Mouse (Mus musculus) myocyte (in vitro differentiated cells): ENCODE results near the gene Ccdc9. TPM values are rescaled to one million over a fixed set of nuclear protein-coding genes. Genes with fewer than 3 reads are reported as not detected.

Experiments
- H3K27me3 ChIP-seq: one replicate; pipeline ENCODE4 v1.6.1; 2011; ENCODE audit not compliant: control insufficient read depth, insufficient read depth, insufficient read length
- H3K36me3 ChIP-seq: one replicate; pipeline ENCODE4 v1.6.1; 2011; ENCODE audit not compliant: control insufficient read depth, insufficient read depth
- H3K4me2 ChIP-seq: one replicate; pipeline ENCODE4 v1.6.1; 2011; ENCODE audit warnings: low read depth, control low read depth
- H3K4me3 ChIP-seq: one replicate; pipeline ENCODE4 v1.5.1; 2011; ENCODE audit warnings: mild to moderate bottlenecking, control low read depth, moderate library complexity
- H3K79me2 ChIP-seq: one replicate; pipeline ENCODE4 v1.6.1; 2011; ENCODE audit not compliant: control insufficient read depth, insufficient read depth
- H3ac ChIP-seq: one replicate; pipeline ENCODE4 v1.6.1; 2011; ENCODE audit not compliant: control insufficient read depth, insufficient read length
- CEBPB ChIP-seq: IDR thresholded peaks from 2 replicates; pipeline ENCODE4 v1.6.1; 2011; ENCODE audit warnings: mild to moderate bottlenecking, moderate library complexity; ENCODE audit not compliant: poor library complexity, insufficient read depth, severe bottlenecking
- E2F4 ChIP-seq: IDR thresholded peaks from one replicate; pipeline ENCODE4 v1.6.1; 2011; ENCODE audit warnings: mild to moderate bottlenecking, control low read depth, moderate library complexity; ENCODE audit not compliant: insufficient read depth
- MAX ChIP-seq: IDR thresholded peaks from one replicate; pipeline ENCODE4 v1.6.1; 2011; ENCODE audit warnings: low read depth, mild to moderate bottlenecking, control low read depth
- MYOD1 ChIP-seq, 3 experiments: IDR thresholded peaks; one replicate each; pipeline ENCODE4 v1.6.1; 2011; ENCODE audit warnings: control low read depth in 2 of 3, low read depth in 2 of 3, mild to moderate bottlenecking in 2 of 3, moderate library complexity in 1 of 3; ENCODE audit not compliant: insufficient read length in 2 of 3, control insufficient read depth in 1 of 3
- MYOG ChIP-seq, 3 experiments: IDR thresholded peaks; one replicate each; pipeline ENCODE4 v1.6.1; 2011; ENCODE audit warnings: control low read depth in 2 of 3, low read depth in 2 of 3, mild to moderate bottlenecking in 2 of 3; ENCODE audit not compliant: insufficient read length in 2 of 3, control insufficient read depth in 1 of 3, insufficient read depth in 1 of 3
- POLR2A ChIP-seq: IDR thresholded peaks from one replicate; pipeline ENCODE4 v1.6.1; 2011; ENCODE audit warnings: low read depth, mild to moderate bottlenecking, control low read depth, moderate library complexity; ENCODE audit not compliant: insufficient read length
- POLR2AphosphoS2 ChIP-seq: IDR thresholded peaks from one replicate; pipeline ENCODE4 v1.6.1; 2011; ENCODE audit warnings: low read depth, control low read depth; ENCODE audit not compliant: insufficient read length
- REST ChIP-seq: IDR thresholded peaks from one replicate; pipeline ENCODE4 v1.6.1; 2011; ENCODE audit warnings: mild to moderate bottlenecking, control low read depth, moderate library complexity; ENCODE audit not compliant: insufficient read depth, insufficient read length
- SRF ChIP-seq: IDR thresholded peaks from one replicate; pipeline ENCODE4 v1.6.1; 2011; ENCODE audit warnings: low read depth; ENCODE audit not compliant: control insufficient read depth, insufficient read length
- TCF12 ChIP-seq: IDR thresholded peaks from one replicate; pipeline ENCODE4 v1.6.1; 2011; ENCODE audit warnings: mild to moderate bottlenecking, control low read depth; ENCODE audit not compliant: poor library complexity, insufficient read depth, severe bottlenecking
- TCF3 ChIP-seq: IDR thresholded peaks from one replicate; pipeline ENCODE4 v1.6.1; 2011; ENCODE audit warnings: low read depth, control low read depth; ENCODE audit not compliant: insufficient read length
- USF1 ChIP-seq: IDR thresholded peaks from one replicate; pipeline ENCODE4 v1.6.1; 2011; ENCODE audit warnings: low read depth, mild to moderate bottlenecking, control low read depth, moderate library complexity
- polyA plus RNA-seq: library from polyadenylated mRNA; unstranded; fragments of >200 nt; fragmentation: generic; extraction: Trizol; gene quantifications from one replicate; pipeline ENCODE4 v1.2.1, GENCODE M21; 2012; ENCODE audit warnings: missing spikeins

The Ccdc9 gene
- polyA plus RNA-seq, 1 experiment, result 48.4 TPM

- H3ac ChIP-seq, result no peak overlapping the region
- H3K4me3 ChIP-seq, result no peak overlapping the region
- no peaks in the 10 kb centered on the region for H3K36me3 ChIP-seq
- H3K4me2 ChIP-seq, result peak overlapping the region; percentile 56
- TF ChIP-seq POLR2A (no peak), MYOD1 (IDR thresholded peaks at IDR 0.05; ENCODE audit: control insufficient read depth in 1 of 3, insufficient read length in 2 of 3, low read depth in 2 of 3) (no peak), POLR2AphosphoS2 (peak; percentile 80), TCF12 (no peak)
- no peaks in the 10 kb centered on the region for H3K79me2 ChIP-seq
- no peaks in the 10 kb centered on the region for H3K27me3 ChIP-seq
Observed at GRCm38 (mm10) chr7:16299419-16300035, 12.9 kb upstream of the Ccdc9 start.

- Histone ChIP-seq H3K27me3 (no peaks in the 10 kb centered on the region), H3K36me3 (no peaks in the 10 kb centered on the region), H3K4me2 (peak overlapping the region; percentile 45), H3K4me3 (no peak overlapping the region), H3ac (no peak overlapping the region), H3K79me2 (no peaks in the 10 kb centered on the region)
- TF ChIP-seq USF1 (no peak), MAX (no peak), CEBPB (no peak), MYOD1 (IDR thresholded peaks at IDR 0.05; ENCODE audit: control insufficient read depth in 1 of 3, insufficient read length in 2 of 3, low read depth in 2 of 3) (no peak), E2F4 (no peak), POLR2A (no peak), TCF3 (no peak), MYOG (IDR thresholded peaks at IDR 0.05; ENCODE audit: control insufficient read depth in 1 of 3, insufficient read depth in 1 of 3, insufficient read length in 2 of 3, low read depth in 2 of 3) (no peak), SRF (no peak), POLR2AphosphoS2 (no peak)
Observed at GRCm38 (mm10) chr7:16298927-16299326, 12.3 kb upstream of the Ccdc9 start.

GRCm38 (mm10) chr7:16297616-16298015, 11.0 kb upstream of the Ccdc9 start:
- H3K36me3 ChIP-seq, result no peaks in the 10 kb centered on the region
- H3K27me3 ChIP-seq, result no peaks in the 10 kb centered on the region
- no peak overlapping the region for H3ac ChIP-seq
- TF ChIP-seq POLR2A (no peak), E2F4 (no peak), USF1 (no peak)
- H3K79me2 ChIP-seq, result no peaks in the 10 kb centered on the region
- peak overlapping the region; percentile 2 for H3K4me3 ChIP-seq
- no peak overlapping the region for H3K4me2 ChIP-seq

- peak overlapping the region; percentile 43 for H3K4me2 ChIP-seq
- peak overlapping the region; percentile 2 for H3K4me3 ChIP-seq
- H3K79me2 ChIP-seq, result no peaks in the 10 kb centered on the region
- no peaks in the 10 kb centered on the region for H3K36me3 ChIP-seq
- no peak overlapping the region for H3ac ChIP-seq
- TF ChIP-seq REST (no peak), MYOG (IDR thresholded peaks at IDR 0.05; ENCODE audit: control insufficient read depth in 1 of 3, insufficient read depth in 1 of 3, insufficient read length in 2 of 3, low read depth in 2 of 3) (peak in 1 of 3 experiments; percentile 3), MYOD1 (IDR thresholded peaks at IDR 0.05; ENCODE audit: control insufficient read depth in 1 of 3, insufficient read length in 2 of 3, low read depth in 2 of 3) (no peak), SRF (no peak), POLR2A (peak; percentile 26), E2F4 (no peak), TCF3 (no peak), CEBPB (no peak), USF1 (no peak), POLR2AphosphoS2 (peak; percentile 68), TCF12 (no peak), MAX (no peak)
- no peaks in the 10 kb centered on the region for H3K27me3 ChIP-seq
Observed at GRCm38 (mm10) chr7:16296766-16297390, 10.3 kb upstream of the Ccdc9 start.

GRCm38 (mm10) chr7:16296146-16296545, 9.6 kb upstream of the Ccdc9 start:
- TF ChIP-seq REST, result no peak
- TF ChIP-seq SRF, result no peak
- TF ChIP-seq MYOD1 (IDR thresholded peaks at IDR 0.05; ENCODE audit: control insufficient read depth in 1 of 3, insufficient read length in 2 of 3, low read depth in 2 of 3), result no peak
- no peak for TF ChIP-seq TCF12
- TF ChIP-seq POLR2A, result no peak
- no peak for TF ChIP-seq POLR2AphosphoS2
- TF ChIP-seq E2F4, result no peak
- TF ChIP-seq CEBPB, result no peak
- TF ChIP-seq TCF3, result no peak
- TF ChIP-seq MAX, result no peak
- no peak for TF ChIP-seq USF1
- TF ChIP-seq MYOG (IDR thresholded peaks at IDR 0.05; ENCODE audit: control insufficient read depth in 1 of 3, insufficient read depth in 1 of 3, insufficient read length in 2 of 3, low read depth in 2 of 3), result no peak
- H3K4me3 ChIP-seq, result peak overlapping the region; percentile 23
- H3K79me2 ChIP-seq, result no peaks in the 10 kb centered on the region
- H3ac ChIP-seq, result no peak overlapping the region
- H3K36me3 ChIP-seq, result no peaks in the 10 kb centered on the region
- H3K27me3 ChIP-seq, result no peaks in the 10 kb centered on the region
- peak overlapping the region; percentile 43 for H3K4me2 ChIP-seq
